Mouse (Mus musculus): ENCODE measurements around the gene Ap2s1.

DNA sequence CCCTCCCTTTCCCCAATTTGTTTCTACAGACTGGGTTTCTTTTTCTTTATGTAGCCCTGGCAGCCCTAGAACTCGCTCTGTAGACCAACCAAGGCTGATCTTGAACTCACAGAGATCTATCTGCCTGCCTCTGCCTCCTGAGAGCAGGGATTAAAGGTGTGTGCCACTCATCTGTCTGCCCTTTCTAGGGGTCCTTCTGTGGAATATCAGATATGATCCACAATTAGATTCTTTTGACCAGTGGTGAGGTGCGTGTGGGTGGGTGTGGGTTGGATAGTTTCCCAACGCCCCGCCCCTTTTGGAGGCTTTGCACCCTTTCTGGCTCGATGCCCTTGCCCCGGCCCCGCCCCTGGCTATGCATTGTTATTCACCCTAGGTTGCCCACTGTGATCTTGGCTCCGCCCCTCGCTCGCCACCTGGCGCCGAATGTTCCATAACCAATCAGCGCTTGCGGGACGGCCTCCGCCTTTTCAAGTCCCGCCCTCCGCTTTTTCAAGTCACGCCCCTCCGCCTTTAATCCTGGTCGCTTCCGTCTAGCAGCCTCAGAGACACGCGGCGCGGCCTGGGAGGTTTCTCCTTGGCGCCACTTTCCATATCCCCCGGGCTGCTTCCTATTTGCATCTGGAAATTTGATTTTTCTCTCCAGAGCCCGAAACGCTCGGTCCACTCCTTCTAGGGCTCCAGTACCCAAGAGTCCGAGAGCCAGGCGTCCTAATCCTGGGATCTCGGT lies 42.8 kb downstream of the Ap2s1 start, which contains the start of gene Slc1a5:
- TF ChIP-seq MAFK (IDR thresholded peaks at IDR 0.05; ENCODE audit: insufficient read depth, low read depth, low read length) (no peak), CHD2 (IDR thresholded peaks at IDR 0.05; ENCODE audit: low read depth, low read length) (no peak), ZC3H11A (IDR thresholded peaks at IDR 0.05; ENCODE audit: borderline replicate concordance, low read depth, low read length) (no peak), HCFC1 (IDR thresholded peaks at IDR 0.05; ENCODE audit: borderline replicate concordance, insufficient read depth, low read length) (no peak), ZNF384 (IDR thresholded peaks at IDR 0.05; ENCODE audit: low read depth, low read length) (no peak)
